Mouse (Mus musculus) heart, embryonic 10.5 days (tissue): ENCODE measurements around the gene Cyp2c29. TPM values are rescaled to one million over a fixed set of nuclear protein-coding genes. Genes with fewer than 3 reads are reported as not detected.
"Not testable (repeated sequence)": the region's sequence is repeated elsewhere in the genome, so short reads cannot be mapped to it uniquely, and the experiment has no call there.

ENCODE experiments used
- DNase-seq: peaks from one replicate; pipeline ENCODE4 v3.0.0-alpha.2; 2017; ENCODE audit warnings: low spot score
- H3K27ac ChIP-seq: fragments of 300-500 bp; sonication (generic); 2 replicates; pipeline ENCODE4 v1.5.1; 2016; ENCODE audit warnings: mild to moderate bottlenecking
- H3K27me3 ChIP-seq: fragments of 300-500 bp; sonication (generic); 2 replicates; pipeline ENCODE4 v1.6.1; 2016; ENCODE audit warnings: mild to moderate bottlenecking; ENCODE audit not compliant: poor library complexity, insufficient read depth, severe bottlenecking
- H3K36me3 ChIP-seq: fragments of 300-500 bp; sonication (generic); 2 replicates; pipeline ENCODE4 v1.6.1; 2016; ENCODE audit warnings: mild to moderate bottlenecking, moderate library complexity
- H3K4me1 ChIP-seq: fragments of 300-500 bp; sonication (generic); 2 replicates; pipeline ENCODE4 v1.6.1; 2016; ENCODE audit warnings: mild to moderate bottlenecking
- H3K4me3 ChIP-seq: fragments of 300-500 bp; sonication (generic); 2 replicates; pipeline ENCODE4 v1.5.1; 2016; ENCODE audit warnings: mild to moderate bottlenecking, moderate library complexity
- H3K9me3 ChIP-seq: fragments of 300-500 bp; sonication (generic); 2 replicates; pipeline ENCODE4 v1.6.1; 2016; ENCODE audit warnings: mild to moderate bottlenecking, moderate library complexity
- WGBS: fragments of 180-500 bp; shearing (Covaris S2); methylation state at CpG from one replicate; pipeline ENCODE4 v1.1.7; 2016; 5-methylcytosine and 5-hydroxymethylcytosine counted together
- polyA plus RNA-seq: library from polyadenylated mRNA; unstranded; fragments of >200 nt; fragmentation: Nextera tagmentation; extraction: Ambion mirVana; gene quantifications from 2 replicates; pipeline ENCODE4 v1.2.1, GENCODE M21; 2016

Gene Cyp2c29
- polyA plus RNA-seq = not detected in 2 replicates

- H3K4me1 ChIP-seq, H3K9me3 ChIP-seq, DNase-seq, H3K27ac ChIP-seq, H3K4me3 ChIP-seq, H3K27me3 ChIP-seq, H3K36me3 ChIP-seq: not testable (repeated sequence)
- WGBS = no CpG with 5 or more reads among the region's 1 CpGs
These were observed at the start of gene Cyp2c29 for GRCm38 (mm10) chr19:39269105-39269504. Gene Cyp2c29, plus strand, starts transcription at chr19:39269405.

DNA sequence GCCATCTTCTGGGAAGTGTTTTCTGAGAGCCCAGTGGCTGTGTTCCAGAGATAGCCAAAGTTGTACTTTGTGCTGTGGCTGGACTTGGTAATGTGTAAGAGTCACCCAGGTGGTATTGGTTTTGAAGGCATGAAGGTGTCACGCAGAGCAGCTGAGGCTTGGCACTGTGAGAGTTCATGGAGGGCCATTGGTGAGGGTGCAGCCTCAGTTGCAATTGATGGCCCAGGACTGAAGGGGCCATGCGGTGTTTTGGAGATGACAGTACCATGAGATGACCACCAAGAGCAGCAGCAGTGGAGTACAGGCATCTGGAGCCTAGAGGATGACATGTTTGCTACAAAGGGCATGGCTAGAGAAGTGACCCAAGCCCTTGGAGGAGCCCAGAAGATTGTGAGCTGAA, 2.2 kb upstream of the Cyp2c29 start:
- H3K27ac ChIP-seq, DNase-seq, H3K9me3 ChIP-seq, H3K4me1 ChIP-seq, H3K27me3 ChIP-seq, H3K4me3 ChIP-seq, H3K36me3 ChIP-seq: not testable (repeated sequence)
- WGBS = 63% methylated on average over 2 of the region's 2 CpGs

GRCm38 (mm10) chr19:39282801-39283200, 13.6 kb downstream of the Cyp2c29 start:
- Histone ChIP-seq H3K4me3 (no peak overlapping the region), H3K9me3 (0 out of 2 replicates have a peak, but pooled peaks cover 4% of the 10 kb centered on the region), H3K36me3 (no peaks in the 10 kb centered on the region), H3K4me1 (no peaks in the 10 kb centered on the region), H3K27me3 (no peaks in the 10 kb centered on the region), H3K27ac (no peak overlapping the region)
- DNase-seq = no peak

GRCm38 (mm10) chr19:39285637-39286036, 16.4 kb downstream of the Cyp2c29 start:
- H3K36me3 ChIP-seq = no peaks in the 10 kb centered on the region
- DNase-seq = no peak
- no peak overlapping the region for H3K27ac ChIP-seq

DNA sequence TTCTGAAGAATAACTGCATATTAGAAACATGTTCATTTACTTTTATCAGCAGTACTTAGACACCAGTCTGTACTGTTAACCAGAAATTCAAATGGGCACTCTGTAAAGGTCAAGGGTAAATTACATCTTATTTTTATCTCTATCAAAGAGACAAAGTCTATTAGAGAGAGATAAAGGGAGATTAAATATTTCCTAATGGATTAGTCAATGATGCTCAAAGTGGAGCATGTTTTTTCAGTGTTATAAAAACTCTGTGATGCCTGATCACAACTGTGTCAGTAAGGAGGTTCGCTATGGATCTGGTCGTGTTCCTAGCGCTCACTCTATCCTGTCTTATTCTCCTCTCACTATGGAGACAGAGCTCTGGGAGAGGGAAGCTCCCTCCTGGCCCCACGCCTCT, 17.6 kb downstream of the Cyp2c29 start:
- Histone ChIP-seq H3K4me3 (no peak overlapping the region), H3K4me1 (no peaks in the 10 kb centered on the region), H3K27me3 (no peaks in the 10 kb centered on the region), H3K9me3 (0 out of 2 replicates have a peak, but pooled peaks cover 8% of the 10 kb centered on the region), H3K27ac (no peak overlapping the region), H3K36me3 (no peaks in the 10 kb centered on the region)
- no peak for DNase-seq
- 71% methylated on average over 4 of the region's 4 CpGs for WGBS

More at GRCm38 (mm10) chr19:39285637-39286036, 16.4 kb downstream of the Cyp2c29 start:
- H3K4me3 ChIP-seq = no peak overlapping the region
- no peaks in the 10 kb centered on the region for H3K27me3 ChIP-seq
- no peaks in the 10 kb centered on the region for H3K4me1 ChIP-seq
- H3K9me3 ChIP-seq = 0 out of 2 replicates have a peak, but pooled peaks cover 8% of the 10 kb centered on the region

DNA sequence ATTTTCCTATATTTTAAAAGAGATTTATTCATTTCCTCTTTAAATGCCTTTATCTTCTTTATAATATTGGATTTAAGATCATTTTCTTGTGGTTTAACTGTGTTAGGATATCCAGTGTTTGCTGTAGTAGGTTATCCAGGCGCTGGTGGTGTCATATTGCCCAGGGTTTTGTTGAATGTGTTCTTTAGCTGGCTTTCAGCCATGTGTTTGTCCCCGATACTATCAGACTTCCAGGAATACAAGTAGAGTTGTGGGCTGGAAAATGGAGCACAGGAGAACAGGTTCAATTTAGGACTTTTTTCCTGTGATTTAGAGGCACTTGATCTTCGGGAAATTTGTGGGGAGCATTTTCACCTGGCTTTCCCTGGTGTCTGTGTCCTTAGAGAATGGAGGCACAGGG, 19.8 kb downstream of the Cyp2c29 start:
- WGBS = 73% methylated on average over 3 of the region's 3 CpGs
- H3K4me3 ChIP-seq = no peak overlapping the region
- H3K27me3 ChIP-seq = no peaks in the 10 kb centered on the region
- DNase-seq = no peak
- no peak overlapping the region for H3K27ac ChIP-seq
- no peaks in the 10 kb centered on the region for H3K4me1 ChIP-seq
- 0 out of 2 replicates have a peak, but pooled peaks cover 4% of the 10 kb centered on the region for H3K9me3 ChIP-seq
- no peaks in the 10 kb centered on the region for H3K36me3 ChIP-seq

Other genes with a start within 250 kb of the Cyp2c29 start
- gene Cyp2c65, start 208.4 kb upstream of the Cyp2c29 start, polyA plus RNA-seq = not detected in 2 replicates
- gene Cyp2c66, start 155.5 kb upstream of the Cyp2c29 start, polyA plus RNA-seq = not detected in 2 replicates
- not detected in 2 replicates for gene Cyp2c38, start 193.7 kb downstream of the Cyp2c29 start, polyA plus RNA-seq
- not detected in 2 replicates for gene Cyp2c39, start 241.5 kb downstream of the Cyp2c29 start, polyA plus RNA-seq